Mouse (Mus musculus) kidney, adult 11 months (tissue): ENCODE data around the gene Prpf19.
A peak's percentile ranks its signal among the peaks of the same experiment; 100 is the strongest.

Source experiments
- DNase-seq: peaks from one replicate; pipeline ENCODE4 v3.0.0; 2022

Gene Prpf19

GRCm38 (mm10) chr19:10896849-10897248 is 1.8 kb downstream of the Prpf19 start:
- DNase-seq, result no peak

GRCm38 (mm10) chr19:10897491-10897890 is 2.5 kb downstream of the Prpf19 start:
- no peak for DNase-seq

- DNase-seq, result no peak
These were observed 5.3 kb downstream of the Prpf19 start for GRCm38 (mm10) chr19:10900315-10900714.

GRCm38 (mm10) chr19:10901046-10901445 is 6.0 kb downstream of the Prpf19 start:
- DNase-seq, result no peak

- DNase-seq, result no peak
These were observed 9.5 kb downstream of the Prpf19 start for GRCm38 (mm10) chr19:10904512-10904911.

- peak; percentile 85 for DNase-seq
These were observed 10.1 kb downstream of the Prpf19 start for GRCm38 (mm10) chr19:10904927-10905727.

- no peak for DNase-seq
These were observed 10.6 kb downstream of the Prpf19 start for GRCm38 (mm10) chr19:10905728-10906000.

- DNase-seq, result peak; percentile 59
These were observed 12.9 kb downstream of the Prpf19 start for GRCm38 (mm10) chr19:10907891-10908290.

GRCm38 (mm10) chr19:10909087-10909721 is 14.2 kb downstream of the Prpf19 start:
- no peak for DNase-seq

GRCm38 (mm10) chr19:10914291-10914690 is 19.3 kb downstream of the Prpf19 start:
- DNase-seq, result no peak

GRCm38 (mm10) chr19:10914870-10915269 is 19.8 kb downstream of the Prpf19 start:
- DNase-seq, result no peak

GRCm38 (mm10) chr19:10916506-10916905 is 21.5 kb downstream of the Prpf19 start:
- DNase-seq, result no peak

GRCm38 (mm10) chr19:10918321-10918991 is 23.4 kb downstream of the Prpf19 start:
- DNase-seq, result no peak

GRCm38 (mm10) chr19:10920532-10920931 is 25.5 kb downstream of the Prpf19 start, which contains the start of gene Zp1:
Gene Zp1 (minus strand): TSS chr19:10920632.
- DNase-seq, result no peak

GRCm38 (mm10) chr19:10921058-10921457 is 26.0 kb downstream of the Prpf19 start:
- DNase-seq, result no peak

- DNase-seq, result no peak
These were observed 29.2 kb downstream of the Prpf19 start for GRCm38 (mm10) chr19:10924220-10924619.

- peak; percentile 41 for DNase-seq
These were observed 31.1 kb downstream of the Prpf19 start for GRCm38 (mm10) chr19:10926123-10926621.

GRCm38 (mm10) chr19:10926666-10927065 is 31.6 kb downstream of the Prpf19 start:
- DNase-seq, result no peak

GRCm38 (mm10) chr19:10930641-10931040 is 35.6 kb downstream of the Prpf19 start:
- no peak for DNase-seq

- DNase-seq, result no peak
These were observed 40.0 kb downstream of the Prpf19 start for GRCm38 (mm10) chr19:10935029-10935428.

GRCm38 (mm10) chr19:10936077-10936476 is 41.0 kb downstream of the Prpf19 start:
- DNase-seq, result no peak

GRCm38 (mm10) chr19:10937110-10937563 is 42.1 kb downstream of the Prpf19 start, which contains the start of gene Ptgdr2:
Gene Ptgdr2 (plus strand): TSS chr19:10937160.
- DNase-seq, result no peak

- no peak for DNase-seq
These were observed 43.7 kb downstream of the Prpf19 start for GRCm38 (mm10) chr19:10938771-10939170.
